Mouse (Mus musculus) thymus, adult 2 months (tissue): ENCODE results near the gene Dis3l.

ENCODE experiments used
- CTCF ChIP-seq: fragments of 200-500 bp; IDR thresholded peaks from 2 replicates; pipeline ENCODE4 v1.5.1; 2012; ENCODE audit warnings: mild to moderate bottlenecking, control low read depth, low read length, moderate library complexity, borderline replicate concordance; ENCODE audit not compliant: control insufficient read depth, poor library complexity, insufficient read depth; ENCODE audit errors: extremely low read depth
- POLR2A ChIP-seq: fragments of 200-500 bp; IDR thresholded peaks from 2 replicates; pipeline ENCODE4 v1.6.1; 2012; ENCODE audit warnings: mild to moderate bottlenecking, low read length, control low read depth, moderate library complexity; ENCODE audit not compliant: control insufficient read depth, poor library complexity, insufficient read depth; ENCODE audit errors: extremely low read depth

DNA sequence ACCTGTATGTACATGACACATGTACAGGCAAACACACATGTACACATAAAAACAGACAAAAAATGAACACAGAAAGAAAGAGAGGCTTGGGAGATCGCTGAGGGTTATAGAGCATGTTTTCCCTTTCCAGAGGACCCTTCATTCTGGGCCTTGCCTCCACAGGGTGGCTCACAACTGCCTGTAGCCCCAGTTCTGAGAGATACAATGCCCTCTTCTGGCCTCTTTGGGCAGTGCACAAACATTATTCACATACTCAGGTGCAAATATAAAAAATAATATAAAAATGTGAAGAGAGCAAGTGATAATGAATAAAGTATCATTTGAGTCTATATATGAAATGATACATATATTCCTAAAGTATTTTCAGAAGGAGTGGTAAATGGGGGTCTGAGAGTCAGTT is 66.2 kb downstream of the Dis3l start:
- TF ChIP-seq CTCF: no peak
- TF ChIP-seq POLR2A: no peak
